8 mouse cellular contexts compared by ENCODE assay signal in genomic region chr12:29367741-29368106, GRCm38 (mm10).
DNase-seq lines count a peak whose midpoint lies in the region; ATAC-seq and TF ChIP-seq lines count a peak whose summit lies in the region.
"Not testable (repeated sequence)": the region's sequence is repeated elsewhere in the genome, so short reads cannot be mapped to it uniquely, and the experiment has no call there.

No protein-coding gene starts in this region.

- peak overlapping the region; percentile 40 for H3K4me2 ChIP-seq in embryonic facial prominence, embryonic 12.5 days (replicated peaks)
- H3K4me2 ChIP-seq in forebrain, embryonic 16.5 days (ENCODE audit: low read length), result peak overlapping the region; percentile 59
- peak overlapping the region; percentile 50 for H3K4me2 ChIP-seq in heart, embryonic 15.5 days
- H3K4me2 ChIP-seq in hindbrain, postnatal 0 days (ENCODE audit: low read depth, low read length), result peak overlapping the region; percentile 47
- peak overlapping the region; percentile 45; the same call in 1 of the 2 replicates for H3K4me2 ChIP-seq in lung, embryonic 16.5 days (ENCODE audit: low read depth, low read length)
- peak overlapping the region; percentile 53 for H3K4me2 ChIP-seq in neural tube, embryonic 12.5 days (replicated peaks)

- H3K4me1 ChIP-seq in embryonic facial prominence, embryonic 12.5 days, result peaks cover 11% of the 10 kb centered on the region
- H3K4me1 ChIP-seq in forebrain, embryonic 16.5 days (replicated peaks; ENCODE audit: control insufficient read depth, insufficient read depth, low read length), result peaks cover 24% of the 10 kb centered on the region
- H3K4me1 ChIP-seq in heart, embryonic 15.5 days (replicated peaks), result peaks cover 17% of the 10 kb centered on the region
- H3K4me1 ChIP-seq in hindbrain, postnatal 0 days (ENCODE audit: insufficient read depth, low read length); lung, embryonic 16.5 days (replicated peaks; ENCODE audit: control insufficient read depth, insufficient read depth, low read length): not testable (repeated sequence)
- H3K4me1 ChIP-seq in neural tube, embryonic 12.5 days, result peaks cover 22% of the 10 kb centered on the region

- WGBS in embryonic facial prominence, embryonic 12.5 days, result 29% methylated on average over 3 of the region's 3 CpGs
- 24% methylated on average over 3 of the region's 3 CpGs for WGBS in forebrain, embryonic 16.5 days
- 38% methylated on average over 3 of the region's 3 CpGs for WGBS in heart, embryonic 15.5 days
- WGBS in hindbrain, postnatal 0 days, result 17% methylated on average over 3 of the region's 3 CpGs
- 31% methylated on average over 3 of the region's 3 CpGs for WGBS in lung, embryonic 16.5 days
- WGBS in neural tube, embryonic 12.5 days, result 55% methylated on average over 3 of the region's 3 CpGs

- ATAC-seq in embryonic facial prominence, embryonic 12.5 days (ENCODE audit: insufficient number of reproducible peaks, insufficient read depth, low FRiP score, low TSS enrichment); forebrain, embryonic 16.5 days; heart, embryonic 15.5 days (replicated peaks; ENCODE audit: insufficient number of reproducible peaks, insufficient read depth, low FRiP score, low read depth); hindbrain, postnatal 0 days; lung, embryonic 16.5 days (ENCODE audit: low read depth): not testable (repeated sequence)
- 0 out of 2 replicates have a peak, but pooled peaks have one; percentile 8 for ATAC-seq in neural tube, embryonic 12.5 days (ENCODE audit: low FRiP score, low read depth)

- H3K36me3 ChIP-seq in embryonic facial prominence, embryonic 12.5 days; forebrain, embryonic 16.5 days (ENCODE audit: control insufficient read depth, insufficient read depth); heart, embryonic 15.5 days; hindbrain, postnatal 0 days (ENCODE audit: insufficient read depth, low read length); lung, embryonic 16.5 days (ENCODE audit: control insufficient read depth, insufficient read depth, low read length); neural tube, embryonic 12.5 days: not testable (repeated sequence)

- not testable (repeated sequence) for H3K27ac ChIP-seq in embryonic facial prominence, embryonic 12.5 days; heart, embryonic 15.5 days; lung, embryonic 16.5 days (ENCODE audit: low read length)
- H3K27ac ChIP-seq in forebrain, embryonic 16.5 days (ENCODE audit: low read length), result peak overlapping the region; percentile 92
- peak overlapping the region; percentile 84 for H3K27ac ChIP-seq in hindbrain, postnatal 0 days
- peak overlapping the region; percentile 95 for H3K27ac ChIP-seq in layer of hippocampus, adult 2 months
- H3K27ac ChIP-seq in neural tube, embryonic 12.5 days, result peak overlapping the region; percentile 76

- H3K27me3 ChIP-seq in embryonic facial prominence, embryonic 12.5 days; forebrain, embryonic 16.5 days (replicated peaks; ENCODE audit: control insufficient read depth, insufficient read depth, low read length); heart, embryonic 15.5 days; hindbrain, postnatal 0 days (ENCODE audit: insufficient read depth, low read length); lung, embryonic 16.5 days (ENCODE audit: control insufficient read depth, insufficient read depth, low read depth, low read length); neural tube, embryonic 12.5 days (replicated peaks): not testable (repeated sequence)

- not testable (repeated sequence) for TF ChIP-seq CTCF in hindbrain, postnatal 0 days (IDR thresholded peaks at IDR 0.05; ENCODE audit: low read depth); layer of hippocampus, adult 2 months (conservative IDR thresholded peaks at IDR 0.05)

- peak; percentile 4 for DNase-seq in ES-CJ7 (ENCODE audit: low read depth, low spot score)
- not testable (repeated sequence) for DNase-seq in hindbrain, postnatal 0 days (ENCODE audit: low spot score); layer of hippocampus, adult 2 months (ENCODE audit: low spot score in 2 of 2)

- H3K9ac ChIP-seq in embryonic facial prominence, embryonic 12.5 days, result 0 out of 2 replicates have a peak overlapping the region, but pooled peaks have one; percentile 22
- H3K9ac ChIP-seq in forebrain, embryonic 16.5 days (replicated peaks; ENCODE audit: low read depth, low read length), result peak overlapping the region; percentile 63
- H3K9ac ChIP-seq in heart, embryonic 15.5 days; hindbrain, postnatal 0 days (replicated peaks; ENCODE audit: low read length); lung, embryonic 16.5 days (ENCODE audit: low read length): not testable (repeated sequence)
- H3K9ac ChIP-seq in neural tube, embryonic 12.5 days, result peak overlapping the region; percentile 30; the same call in 1 of the 2 replicates

- not testable (repeated sequence) for H3K4me3 ChIP-seq in embryonic facial prominence, embryonic 12.5 days; hindbrain, postnatal 0 days (ENCODE audit: low read length); lung, embryonic 16.5 days (ENCODE audit: low read length); neural tube, embryonic 12.5 days
- peak overlapping the region; percentile 31; the same call in 1 of the 2 replicates for H3K4me3 ChIP-seq in forebrain, embryonic 16.5 days (replicated peaks; ENCODE audit: low read length)
- H3K4me3 ChIP-seq in heart, embryonic 15.5 days, result peak overlapping the region; percentile 26; the same call in 1 of the 2 replicates
- H3K4me3 ChIP-seq in layer of hippocampus, adult 2 months, result peak overlapping the region; percentile 53

- H3K9me3 ChIP-seq in embryonic facial prominence, embryonic 12.5 days; forebrain, embryonic 16.5 days (ENCODE audit: control insufficient read depth, low read length); heart, embryonic 15.5 days (replicated peaks); hindbrain, postnatal 0 days (ENCODE audit: low read length); lung, embryonic 16.5 days (ENCODE audit: control insufficient read depth, low read length); neural tube, embryonic 12.5 days: not testable (repeated sequence)
